Mouse (Mus musculus) CH12.LX (cell line): ENCODE results near the gene Creb3l2.

Source experiments
- CTCF ChIP-seq, 2 experiments: IDR thresholded peaks in 1 of 2; conservative IDR thresholded peaks in 1 of 2; 2 replicates each; pipeline ENCODE4 v1.5.1; 2011 to 2012; ENCODE audit warnings: low read depth in 2 of 2, low read length in 2 of 2, improper control_type of control experiment in 1 of 2, inconsistent platforms in 1 of 2, mild to moderate bottlenecking in 1 of 2, moderate library complexity in 1 of 2
- RCOR1 ChIP-seq: conservative IDR thresholded peaks from 2 replicates; pipeline ENCODE4 v1.6.1; 2012; ENCODE audit warnings: low read depth, mild to moderate bottlenecking, inconsistent platforms, low read length, improper control_type of control experiment

DNA sequence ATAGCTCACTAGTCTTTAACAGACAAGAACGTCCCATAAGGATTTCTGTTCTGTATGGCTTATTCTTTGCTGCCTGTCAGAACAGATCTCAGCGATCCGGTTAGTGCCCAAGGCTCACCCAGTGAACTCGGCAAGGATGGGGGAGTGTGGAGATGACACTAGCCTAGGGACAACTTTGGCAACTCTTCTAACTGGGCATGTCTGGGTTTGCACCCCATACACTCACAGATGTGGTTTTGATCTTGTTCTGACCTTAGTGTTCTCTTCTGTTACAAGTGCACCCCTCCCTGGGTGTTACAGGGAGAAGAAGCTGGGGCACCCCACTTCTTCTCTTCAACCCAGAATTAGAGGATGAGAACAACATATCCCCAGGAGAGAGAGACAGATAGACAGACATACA, 143.0 kb downstream of the Creb3l2 start:
- TF ChIP-seq CTCF (conservative IDR thresholded peaks at IDR 0.05 in 1 of 2, IDR thresholded peaks at IDR 0.05 in 1 of 2; ENCODE audit: low read depth in 2 of 2, low read length in 2 of 2) (no peak), RCOR1 (no peak)
